Mouse (Mus musculus): Measurements from ENCODE around the gene Sdr42e1. TPM values are rescaled to one million over a fixed set of nuclear protein-coding genes. Genes with fewer than 3 reads are reported as not detected.

Gene Sdr42e1
- total and polyA plus RNA-seq, 3 experiments = 2.3 to 4.1 (median 3.1) TPM

DNA sequence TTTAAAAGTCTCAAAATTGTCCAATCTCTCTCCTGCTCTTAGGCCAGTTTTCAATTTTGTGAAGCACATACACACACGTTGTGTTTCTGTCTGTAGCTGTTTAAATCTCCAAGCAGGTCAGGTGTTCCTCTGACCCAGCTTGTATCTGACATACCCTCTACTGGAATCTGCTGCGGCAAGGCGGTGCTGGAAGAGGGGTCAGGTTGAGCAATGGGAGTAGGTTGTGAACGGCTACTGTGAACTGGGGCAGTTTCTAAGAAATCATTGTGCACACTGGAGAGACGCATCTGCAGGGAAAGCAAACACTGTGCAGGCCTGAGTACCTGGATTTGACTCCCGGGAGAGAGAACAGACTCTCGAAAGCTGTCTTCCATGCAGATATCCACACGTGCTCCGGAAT, 3.0 kb upstream of the Sdr42e1 start:
- dilution Hi-C loops (cut with MboI; ENCODE audit: extremely low pct_ligation_motif_present, extremely low pct_unique_long_range_greater_than_20kb, low sequenced_read_pairs) (no loop called here), in situ Hi-C loops (cut with MboI; ENCODE audit: low pct_ligation_motif_present, low pct_unique_long_range_greater_than_20kb, low sequenced_read_pairs) (no loop called here)
- H3K27ac ChIP-seq (ENCODE audit: insufficient read depth, low read depth) = no peak overlapping the region
- no peak overlapping the region for H3K4me2 ChIP-seq (ENCODE audit: insufficient read depth, low read depth, poor library complexity, severe bottlenecking)
- no peaks in the 10 kb centered on the region for H3K79me2 ChIP-seq (replicated peaks; ENCODE audit: control insufficient read depth, extremely low read depth, insufficient read depth, poor library complexity, severe bottlenecking)
- H3K36me3 ChIP-seq (replicated peaks in 1 of 2; ENCODE audit: control insufficient read depth in 1 of 2, insufficient read depth in 1 of 2, low read length in 1 of 2) = no peaks in the 10 kb centered on the region
- DNase-seq (ENCODE audit: extremely low read depth) = no peak
- H3K27me3 ChIP-seq (replicated peaks) = no peaks in the 10 kb centered on the region
- H3K9ac ChIP-seq (ENCODE audit: insufficient read depth, low read depth) = no peak overlapping the region
- no peaks in the 10 kb centered on the region for H3K9me3 ChIP-seq (replicated peaks; ENCODE audit: low read length)
- H3K4me3 ChIP-seq (replicated peaks in 1 of 3; ENCODE audit: low read depth in 2 of 3, low read length in 2 of 3, poor library complexity in 1 of 3) = no peak overlapping the region
- no peak for TF ChIP-seq GABPA (IDR thresholded peaks at IDR 0.05; ENCODE audit: insufficient replicate concordance, low read depth, low read length)
- TF ChIP-seq USF1 (IDR thresholded peaks at IDR 0.05; ENCODE audit: low read depth, low read length) = no peak
- TF ChIP-seq NELFE (IDR thresholded peaks at IDR 0.05; ENCODE audit: low read depth, low read length) = no peak
- no peak for TF ChIP-seq PAX5 (IDR thresholded peaks at IDR 0.05; ENCODE audit: low read length)
- TF ChIP-seq MXI1 (IDR thresholded peaks at IDR 0.05; ENCODE audit: low read depth, low read length) = no peak
- TF ChIP-seq KAT2A (IDR thresholded peaks at IDR 0.05; ENCODE audit: insufficient replicate concordance, low read length) = no peak
- no peak for TF ChIP-seq MAZ (IDR thresholded peaks at IDR 0.05; ENCODE audit: low read depth, low read length)
- no peak for TF ChIP-seq CHD1 (IDR thresholded peaks at IDR 0.05; ENCODE audit: low read depth, low read length)
- peaks cover 6 to 11% of the 10 kb centered on the region in 2 experiments; a peak in 3 of 4 replicates for H3K4me1 ChIP-seq (ENCODE audit: control insufficient read depth in 1 of 2, insufficient read depth in 2 of 2)

DNA sequence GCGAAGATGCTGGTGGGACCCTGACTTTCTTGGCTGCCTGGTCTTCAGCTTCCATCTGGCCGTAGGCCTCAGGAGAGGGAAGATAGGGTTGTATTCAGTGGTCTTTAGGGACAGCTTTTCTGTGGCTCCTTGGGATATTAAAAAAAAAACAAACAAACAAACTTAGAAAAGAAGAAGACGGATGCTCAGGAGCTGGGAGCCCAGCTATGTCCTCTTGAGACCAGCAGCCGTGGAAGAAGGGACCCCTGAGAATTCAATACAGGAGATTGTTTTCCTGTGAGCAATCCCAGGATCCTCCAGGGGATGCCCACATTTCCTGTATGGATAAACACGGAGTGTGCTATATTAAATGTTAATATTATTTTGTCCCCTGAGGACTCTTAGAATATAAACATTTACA, 1.7 kb upstream of the Sdr42e1 start:
- in situ Hi-C loops (cut with MboI; ENCODE audit: low pct_ligation_motif_present, low pct_unique_long_range_greater_than_20kb, low sequenced_read_pairs) (no loop called here), dilution Hi-C loops (cut with MboI; ENCODE audit: extremely low pct_ligation_motif_present, extremely low pct_unique_long_range_greater_than_20kb, low sequenced_read_pairs) (no loop called here)
- DNase-seq (ENCODE audit: extremely low read depth) = no peak
- Histone ChIP-seq H3K4me2 (ENCODE audit: insufficient read depth, low read depth, poor library complexity, severe bottlenecking) (no peak overlapping the region), H3K27me3 (replicated peaks) (no peaks in the 10 kb centered on the region), H3K4me3 (replicated peaks in 1 of 3; ENCODE audit: low read depth in 2 of 3, low read length in 2 of 3, poor library complexity in 1 of 3) (no peak overlapping the region), H3K27ac (ENCODE audit: insufficient read depth, low read depth) (no peak overlapping the region), H3K4me1 (ENCODE audit: control insufficient read depth in 1 of 2, insufficient read depth in 2 of 2) (peaks cover 6 to 11% of the 10 kb centered on the region in 2 experiments; a peak in 3 of 4 replicates), H3K36me3 (replicated peaks in 1 of 2; ENCODE audit: control insufficient read depth in 1 of 2, insufficient read depth in 1 of 2, low read length in 1 of 2) (no peaks in the 10 kb centered on the region), H3K79me2 (replicated peaks; ENCODE audit: control insufficient read depth, extremely low read depth, insufficient read depth, poor library complexity, severe bottlenecking) (no peaks in the 10 kb centered on the region), H3K9ac (ENCODE audit: insufficient read depth, low read depth) (no peak overlapping the region), H3K9me3 (replicated peaks; ENCODE audit: low read length) (no peaks in the 10 kb centered on the region)
- no peak for TF ChIP-seq USF1 (IDR thresholded peaks at IDR 0.05; ENCODE audit: low read depth, low read length)
- no peak for TF ChIP-seq POLR2A (IDR thresholded peaks at IDR 0.05; ENCODE audit: low read depth, low read length)
- no peak for TF ChIP-seq MAZ (IDR thresholded peaks at IDR 0.05; ENCODE audit: low read depth, low read length)
- TF ChIP-seq BHLHE40 (IDR thresholded peaks at IDR 0.05; ENCODE audit: low read depth, low read length) = no peak
- no peak for TF ChIP-seq ELF1 (IDR thresholded peaks at IDR 0.05; ENCODE audit: low read depth, low read length)
- no peak for TF ChIP-seq HCFC1 (IDR thresholded peaks at IDR 0.05; ENCODE audit: low read depth, low read length)
- TF ChIP-seq ZMIZ1 (IDR thresholded peaks at IDR 0.05; ENCODE audit: low read depth, low read length) = no peak
- no peak for TF ChIP-seq PAX5 (IDR thresholded peaks at IDR 0.05; ENCODE audit: low read length)
- no peak for TF ChIP-seq IRF4 (IDR thresholded peaks at IDR 0.05; ENCODE audit: low read depth, low read length)
- TF ChIP-seq TCF12 (IDR thresholded peaks at IDR 0.05; ENCODE audit: low read depth, low read length) = no peak
- TF ChIP-seq NRF1 (IDR thresholded peaks at IDR 0.05; ENCODE audit: low read depth, low read length) = no peak
- TF ChIP-seq CTCF (conservative IDR thresholded peaks at IDR 0.05 in 1 of 2, IDR thresholded peaks at IDR 0.05 in 1 of 2; ENCODE audit: low read depth in 2 of 2, low read length in 2 of 2) = no peak
- no peak for TF ChIP-seq MAX (IDR thresholded peaks at IDR 0.05; ENCODE audit: low read length)
- no peak for TF ChIP-seq ETS1 (conservative IDR thresholded peaks at IDR 0.05; ENCODE audit: low read depth, low read length)
- TF ChIP-seq MEF2A (IDR thresholded peaks at IDR 0.05; ENCODE audit: borderline replicate concordance, low read depth, low read length) = no peak
- no peak for TF ChIP-seq SMC3 (IDR thresholded peaks at IDR 0.05; ENCODE audit: low read depth, low read length)
- TF ChIP-seq KAT2A (IDR thresholded peaks at IDR 0.05; ENCODE audit: insufficient replicate concordance, low read length) = no peak

All from CH12.LX (cell line).